Mouse (Mus musculus) E14TG2a.4 (cell line): ENCODE data around the gene Pik3ip1.

Experiments
- H3K27me3 ChIP-seq: 2 replicates; pipeline ENCODE4 v1.6.1; 2014; ENCODE audit warnings: low read length, control low read depth; ENCODE audit not compliant: insufficient read depth
- H3K36me3 ChIP-seq: 2 replicates; pipeline ENCODE4 v1.6.1; 2014; ENCODE audit warnings: low read length, control low read depth; ENCODE audit not compliant: insufficient read depth
- H3K4me1 ChIP-seq: replicated peaks from 2 replicates; pipeline ENCODE4 v1.6.1; 2014; ENCODE audit warnings: low read depth, low read length, control low read depth
- H3K4me3 ChIP-seq: replicated peaks from 2 replicates; pipeline ENCODE4 v1.5.1; 2014; ENCODE audit warnings: mild to moderate bottlenecking, low read length
- H3K9me3 ChIP-seq: 2 replicates; pipeline ENCODE4 v1.6.1; 2014; ENCODE audit warnings: low read length, control low read depth
- CTCF ChIP-seq: conservative IDR thresholded peaks from 2 replicates; pipeline ENCODE4 v1.5.1; 2014; ENCODE audit warnings: low read length
- NANOG ChIP-seq: IDR thresholded peaks from 2 replicates; pipeline ENCODE4 v1.6.1; 2014; ENCODE audit warnings: borderline replicate concordance, low read length, mixed read lengths
- POU5F1 ChIP-seq: IDR thresholded peaks from 2 replicates; pipeline ENCODE4 v1.6.1; 2014; ENCODE audit warnings: low read length, borderline replicate concordance

Pik3ip1 gene

GRCm38 (mm10) chr11:3382602-3383594 is 52.7 kb downstream of the Pik3ip1 start:
- no peaks in the 10 kb centered on the region for H3K9me3 ChIP-seq
- peaks cover 61% of the 10 kb centered on the region for H3K4me1 ChIP-seq
- H3K36me3 ChIP-seq = peaks cover 40% of the 10 kb centered on the region
- H3K4me3 ChIP-seq = no peak overlapping the region
- no peaks in the 10 kb centered on the region for H3K27me3 ChIP-seq
- no peak for TF ChIP-seq POU5F1
- peak; percentile 53 for TF ChIP-seq CTCF
- TF ChIP-seq NANOG = no peak

DNA sequence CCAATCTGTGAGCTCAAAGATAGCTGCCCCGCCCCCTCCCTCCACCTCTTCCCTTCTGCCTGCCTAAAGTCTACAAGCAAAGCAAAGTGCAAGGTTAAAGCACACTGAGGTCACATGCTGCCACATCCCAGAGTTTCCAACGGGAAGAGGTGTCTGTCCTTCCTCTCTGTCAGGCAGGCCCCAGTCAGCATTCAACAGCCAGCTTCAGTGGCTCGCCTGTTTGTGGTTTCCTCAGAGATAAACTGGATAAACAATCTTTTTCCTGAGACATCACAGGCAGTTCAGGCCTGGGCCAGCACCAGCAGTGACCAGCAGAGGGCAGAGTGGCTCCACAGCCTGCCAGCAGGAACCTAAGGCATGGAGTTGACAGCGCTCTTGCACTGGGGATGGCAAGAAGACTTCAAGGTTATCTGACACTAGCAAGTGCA is 56.8 kb downstream of the Pik3ip1 start:
- no peak overlapping the region for H3K4me3 ChIP-seq
- peaks cover 65% of the 10 kb centered on the region for H3K4me1 ChIP-seq
- peaks cover 23% of the 10 kb centered on the region for H3K36me3 ChIP-seq
- H3K27me3 ChIP-seq = no peaks in the 10 kb centered on the region
- no peaks in the 10 kb centered on the region for H3K9me3 ChIP-seq
- TF ChIP-seq NANOG (no peak), CTCF (peak; percentile 97), POU5F1 (no peak)

DNA sequence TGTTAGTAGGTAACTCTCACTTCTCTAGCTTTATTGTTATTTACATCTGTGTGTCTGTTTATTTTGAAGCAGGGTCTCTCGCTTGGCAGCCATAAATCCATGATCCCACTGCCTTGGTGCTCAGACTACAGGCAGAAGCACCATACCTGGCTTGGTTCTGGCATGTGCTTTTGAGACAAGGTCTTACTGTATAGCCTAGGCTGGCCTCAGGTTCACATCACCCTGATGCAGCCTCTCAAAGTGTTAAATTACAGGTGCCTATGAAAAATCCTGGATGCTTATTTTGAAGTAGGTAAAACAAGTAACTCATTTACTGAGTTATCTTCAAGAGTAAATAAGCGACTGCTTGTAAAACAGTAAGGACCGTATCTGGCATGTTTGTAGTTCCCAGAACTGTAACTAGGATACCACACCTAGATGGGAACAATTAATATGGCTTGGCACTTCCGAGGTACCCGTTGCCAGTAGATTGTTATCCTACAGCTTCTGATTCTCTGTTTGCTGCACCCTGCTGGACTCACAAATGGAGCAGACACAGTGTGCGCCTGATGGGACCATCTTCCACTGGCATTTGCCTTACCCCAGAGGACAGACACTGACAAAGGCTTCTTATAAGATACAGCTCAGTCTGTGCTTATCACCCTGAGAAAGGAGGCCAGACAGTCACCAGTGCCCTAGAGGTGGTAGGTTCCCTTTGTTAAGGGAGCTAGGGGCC is 57.4 kb downstream of the Pik3ip1 start:
- Histone ChIP-seq H3K9me3 (no peaks in the 10 kb centered on the region), H3K4me1 (peaks cover 68% of the 10 kb centered on the region), H3K4me3 (no peak overlapping the region), H3K27me3 (no peaks in the 10 kb centered on the region), H3K36me3 (peaks cover 30% of the 10 kb centered on the region)
- no peak for TF ChIP-seq POU5F1
- TF ChIP-seq NANOG = no peak
- TF ChIP-seq CTCF = no peak

GRCm38 (mm10) chr11:3389996-3390395 is 59.8 kb downstream of the Pik3ip1 start:
- H3K9me3 ChIP-seq = no peaks in the 10 kb centered on the region

DNA sequence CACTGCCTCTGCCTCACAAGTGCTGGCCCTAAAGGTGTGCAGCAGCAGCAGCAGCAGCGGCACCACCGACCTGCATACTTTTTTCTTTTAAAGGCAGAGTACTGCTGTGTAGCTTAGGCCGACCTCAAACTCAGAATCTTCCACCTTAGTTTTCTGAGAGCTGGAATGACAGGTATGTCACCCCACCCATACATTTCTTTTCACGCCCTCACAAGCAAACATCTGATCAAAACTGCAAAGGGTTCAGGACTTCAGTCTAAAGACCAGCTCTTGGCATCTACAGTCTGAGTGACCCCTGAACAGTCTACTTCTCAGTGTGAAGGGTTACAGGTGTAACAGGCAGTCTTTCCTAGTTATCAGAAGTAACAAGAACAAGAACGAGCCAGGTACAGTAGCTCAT is 60.6 kb downstream of the Pik3ip1 start:
- no peak overlapping the region; the same call in 1 of the 2 replicates for H3K4me3 ChIP-seq
- no peak for TF ChIP-seq CTCF
- TF ChIP-seq POU5F1 = no peak
- TF ChIP-seq NANOG = no peak
- no peaks in the 10 kb centered on the region for H3K9me3 ChIP-seq
- peaks cover 26% of the 10 kb centered on the region for H3K36me3 ChIP-seq
- H3K27me3 ChIP-seq = no peaks in the 10 kb centered on the region
- H3K4me1 ChIP-seq = peaks cover 85% of the 10 kb centered on the region

More at GRCm38 (mm10) chr11:3389996-3390395, 59.8 kb downstream of the Pik3ip1 start:
- H3K27me3 ChIP-seq = no peaks in the 10 kb centered on the region
- TF ChIP-seq NANOG = no peak
- TF ChIP-seq POU5F1 = no peak
- TF ChIP-seq CTCF = no peak
- peaks cover 26% of the 10 kb centered on the region for H3K36me3 ChIP-seq
- H3K4me1 ChIP-seq = peaks cover 85% of the 10 kb centered on the region
- 0 out of 2 replicates have a peak overlapping the region, but pooled peaks have one; percentile 3 for H3K4me3 ChIP-seq

DNA sequence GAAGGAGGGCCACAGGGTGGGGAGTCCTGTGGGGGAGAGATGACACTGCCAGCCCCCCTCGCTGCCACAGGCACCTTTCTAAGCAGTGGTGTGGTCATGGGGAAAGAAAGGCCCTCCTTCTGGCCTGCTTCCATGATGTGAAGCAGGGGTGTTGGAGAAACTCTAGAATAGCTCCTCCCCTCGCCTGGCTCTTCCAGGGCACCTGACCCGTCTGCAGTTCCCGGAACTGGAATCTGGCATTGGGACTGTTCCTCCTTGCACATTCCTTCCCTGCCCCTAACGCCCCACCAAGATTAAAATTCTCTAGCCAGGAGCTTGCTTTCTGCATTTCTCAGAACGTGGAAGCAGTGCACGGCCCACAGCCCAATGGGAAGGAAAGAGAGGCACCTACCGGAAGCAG is 62.3 kb downstream of the Pik3ip1 start:
- no peaks in the 10 kb centered on the region for H3K9me3 ChIP-seq
- H3K4me1 ChIP-seq = peaks cover 85% of the 10 kb centered on the region
- H3K27me3 ChIP-seq = no peaks in the 10 kb centered on the region
- H3K4me3 ChIP-seq = no peak overlapping the region
- peaks cover 30% of the 10 kb centered on the region for H3K36me3 ChIP-seq
- TF ChIP-seq CTCF (no peak), POU5F1 (no peak), NANOG (no peak)
